Mouse (Mus musculus): ENCODE data around the gene Cebpe. TPM values are rescaled to one million over a fixed set of nuclear protein-coding genes. Genes with fewer than 3 reads are reported as not detected.

Gene Cebpe
- total and polyA plus RNA-seq, 3 experiments, result 0.32 TPM; not detected in 2

- no peak for TF ChIP-seq UBTF (IDR thresholded peaks at IDR 0.05; ENCODE audit: borderline replicate concordance, insufficient read depth, low read depth, low read length)
- TF ChIP-seq MYC (IDR thresholded peaks at IDR 0.05; ENCODE audit: low read depth, low read length), result 0 out of 2 replicates have a peak, but pooled peaks have one; percentile 26
- no peak for TF ChIP-seq POLR2AphosphoS5 (IDR thresholded peaks at IDR 0.05; ENCODE audit: borderline replicate concordance, low read depth, low read length)
- TF ChIP-seq TCF12 (IDR thresholded peaks at IDR 0.05; ENCODE audit: low read depth, low read length), result peak; percentile 100
- no peak for TF ChIP-seq USF2 (IDR thresholded peaks at IDR 0.05; ENCODE audit: borderline replicate concordance in 1 of 2, insufficient read depth in 1 of 2, low read depth in 1 of 2, low read length in 2 of 2)
- no peak for TF ChIP-seq KAT2A (conservative IDR thresholded peaks at IDR 0.05; ENCODE audit: low read depth, low read length)
- TF ChIP-seq SMC3 (IDR thresholded peaks at IDR 0.05; ENCODE audit: low read depth, low read length), result no peak
- peak; percentile 99 for TF ChIP-seq RCOR1 (IDR thresholded peaks at IDR 0.05; ENCODE audit: low read depth, low read length)
- peak; percentile 44; the same call in 1 of the 2 replicates for TF ChIP-seq BHLHE40 (IDR thresholded peaks at IDR 0.05; ENCODE audit: borderline replicate concordance, low read depth, low read length)
Observed at GRCm38 (mm10) chr14:54705844-54706243, 6.1 kb downstream of the Cebpe start (continued).

- H3K79me2 ChIP-seq (ENCODE audit: control insufficient read depth, insufficient read depth, low read length, poor library complexity), result no peaks in the 10 kb centered on the region
- 0 out of 2 replicates have a peak overlapping the region, but pooled peaks have one; percentile 18 for H3K27ac ChIP-seq (ENCODE audit: control insufficient read depth, low read depth, low read length)
- H3K4me3 ChIP-seq (ENCODE audit: control insufficient read depth in 1 of 2, insufficient read depth in 1 of 2, low read depth in 2 of 2, low read length in 2 of 2), result peak overlapping the region; percentile 4 to 27; a peak in 1 of 4 replicates
- H3K36me3 ChIP-seq (ENCODE audit: control insufficient read depth in 1 of 2, insufficient read depth in 2 of 2, low read length in 2 of 2), result peaks cover 0 to 16% of the 10 kb centered on the region in 2 experiments; a peak in 2 of 4 replicates
- peaks cover 3% of the 10 kb centered on the region in 2 experiments; a peak in 2 of 4 replicates for H3K27me3 ChIP-seq (ENCODE audit: control insufficient read depth in 1 of 2, insufficient read depth in 2 of 2, low read length in 2 of 2)
- peak; percentile 37 for DNase-seq (ENCODE audit: low read depth, low spot score)
- H3K9ac ChIP-seq (ENCODE audit: control insufficient read depth, low read depth, low read length, poor library complexity, severe bottlenecking), result peak overlapping the region; percentile 6; the same call in 1 of the 2 replicates
- peaks cover 11 to 35% of the 10 kb centered on the region in 2 experiments for H3K4me1 ChIP-seq (ENCODE audit: control insufficient read depth in 1 of 2, insufficient read depth in 2 of 2, low read length in 2 of 2)
- no peaks in the 10 kb centered on the region for H3K9me3 ChIP-seq (replicated peaks; ENCODE audit: insufficient read depth, low read length)
- TF ChIP-seq MXI1 (IDR thresholded peaks at IDR 0.05; ENCODE audit: low read depth, low read length), result no peak
- TF ChIP-seq EP300 (IDR thresholded peaks at IDR 0.05; ENCODE audit: low read depth in 1 of 2, low read length in 2 of 2), result peak in 1 of 2 experiments; percentile 59; a peak in 2 of 4 replicates
- no peak for TF ChIP-seq NRF1 (IDR thresholded peaks at IDR 0.05; ENCODE audit: insufficient read depth, low read depth, low read length, poor library complexity, severe bottlenecking)
- TF ChIP-seq RAD21 (IDR thresholded peaks at IDR 0.05; ENCODE audit: low read depth, low read length), result no peak
- TF ChIP-seq RCOR1 (IDR thresholded peaks at IDR 0.05; ENCODE audit: low read depth, low read length), result peak; percentile 52; the same call in 1 of the 2 replicates
- no peak for TF ChIP-seq MYC (IDR thresholded peaks at IDR 0.05; ENCODE audit: low read depth, low read length)
Observed at GRCm38 (mm10) chr14:54703207-54703606, 8.8 kb downstream of the Cebpe start.

GRCm38 (mm10) chr14:54701298-54701697 is 10.7 kb downstream of the Cebpe start:
- H3K4me3 ChIP-seq (ENCODE audit: control insufficient read depth in 1 of 2, insufficient read depth in 1 of 2, low read depth in 2 of 2, low read length in 2 of 2), result no peak overlapping the region
- H3K36me3 ChIP-seq (ENCODE audit: control insufficient read depth in 1 of 2, insufficient read depth in 2 of 2, low read length in 2 of 2), result peaks cover 0 to 15% of the 10 kb centered on the region in 2 experiments; a peak in 2 of 4 replicates
- peak; percentile 81 for DNase-seq (ENCODE audit: low read depth, low spot score)
- H3K9me3 ChIP-seq (replicated peaks; ENCODE audit: insufficient read depth, low read length), result no peaks in the 10 kb centered on the region
- no peaks in the 10 kb centered on the region for H3K79me2 ChIP-seq (ENCODE audit: control insufficient read depth, insufficient read depth, low read length, poor library complexity)
- H3K9ac ChIP-seq (ENCODE audit: control insufficient read depth, low read depth, low read length, poor library complexity, severe bottlenecking), result no peak overlapping the region
- no peak overlapping the region for H3K27ac ChIP-seq (ENCODE audit: control insufficient read depth, low read depth, low read length)
- H3K4me1 ChIP-seq (ENCODE audit: control insufficient read depth in 1 of 2, insufficient read depth in 2 of 2, low read length in 2 of 2), result peaks cover 5 to 26% of the 10 kb centered on the region in 2 experiments
- no peaks in the 10 kb centered on the region for H3K27me3 ChIP-seq (ENCODE audit: control insufficient read depth in 1 of 2, insufficient read depth in 2 of 2, low read length in 2 of 2)
- TF ChIP-seq SIN3A (IDR thresholded peaks at IDR 0.05; ENCODE audit: low read length), result 0 out of 2 replicates have a peak, but pooled peaks have one; percentile 28
- TF ChIP-seq RAD21 (IDR thresholded peaks at IDR 0.05; ENCODE audit: low read depth, low read length), result peak; percentile 83
- 0 out of 2 replicates have a peak, but pooled peaks have one; percentile 15 for TF ChIP-seq MYC (IDR thresholded peaks at IDR 0.05; ENCODE audit: low read depth, low read length)
- TF ChIP-seq ZC3H11A (IDR thresholded peaks at IDR 0.05; ENCODE audit: low read depth, low read length), result peak; percentile 81
- peak; percentile 89 to 94 (median 91) for TF ChIP-seq CTCF (IDR thresholded peaks at IDR 0.05 in 2 of 3, conservative IDR thresholded peaks at IDR 0.05 in 1 of 3; ENCODE audit: control insufficient read depth in 1 of 3, insufficient read depth in 1 of 3, low read depth in 2 of 3, low read length in 3 of 3, poor library complexity in 1 of 3, severe bottlenecking in 1 of 3)
- TF ChIP-seq TAL1 (IDR thresholded peaks at IDR 0.05; ENCODE audit: low read length), result no peak
- TF ChIP-seq SMC3 (IDR thresholded peaks at IDR 0.05; ENCODE audit: low read depth, low read length), result peak; percentile 86
- TF ChIP-seq ELF1 (IDR thresholded peaks at IDR 0.05; ENCODE audit: low read depth, low read length), result no peak
- no peak for TF ChIP-seq POLR2AphosphoS2 (IDR thresholded peaks at IDR 0.05; ENCODE audit: low read length)
